ENCODE assay signal across 14 mouse cellular contexts in the genomic region with DNA sequence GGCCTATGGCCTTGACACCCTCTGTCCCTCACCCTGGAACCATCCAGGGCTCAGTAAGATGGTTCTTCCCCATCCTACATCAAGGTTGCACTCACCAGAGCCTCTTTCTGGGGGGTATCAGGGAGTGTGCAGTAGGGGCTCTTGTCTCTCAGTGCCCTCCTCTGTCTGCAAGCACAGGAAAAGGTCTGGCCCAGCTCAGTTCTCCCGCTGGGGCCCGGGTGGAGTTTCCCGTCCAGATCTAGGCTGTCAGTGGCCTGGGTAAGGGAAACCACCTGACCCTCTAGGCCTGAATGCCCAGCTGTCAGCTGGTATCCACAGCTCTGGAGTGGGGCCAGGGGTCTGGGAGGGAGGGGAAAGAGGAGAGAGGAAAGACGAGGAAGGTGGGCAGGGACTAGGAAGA. TPM values are rescaled to one million over a fixed set of nuclear protein-coding genes. Genes with fewer than 3 reads are reported as not detected.
DNase-seq lines count a peak whose midpoint lies in the region; ATAC-seq lines count a peak whose summit lies in the region.
"Had no signal": no experiment of that assay in that cellular context is flagged by ENCODE, and none has a peak within 500 bp of the region (broad histone marks: within the 10 kb centered on the region; RNA-seq: fewer than 3 reads in every experiment).

Gene Ip6k3, minus strand, starts transcription at position 251 of the 400 bp plus-strand sequence.

- ATAC-seq in heart, embryonic 15.5 days (replicated peaks; ENCODE audit: insufficient number of reproducible peaks, insufficient read depth, low FRiP score, low read depth) = peak; percentile 58; the same call in 1 of the 2 replicates
- no peak for ATAC-seq in midbrain, embryonic 14.5 days (ENCODE audit: low FRiP score, low TSS enrichment)
- ATAC-seq in forebrain, embryonic 11.5 days (replicated peaks; ENCODE audit: low FRiP score) = no peak
- ATAC-seq: forebrain, postnatal 0 days had no signal

- WGBS in heart, embryonic 15.5 days = 26% methylated on average over 4 of the region's 4 CpGs
- 88% methylated on average over 4 of the region's 4 CpGs for WGBS in midbrain, embryonic 10.5 days
- 56% methylated on average over 4 of the region's 4 CpGs for WGBS in midbrain, embryonic 14.5 days
- WGBS in forebrain, embryonic 11.5 days = 75% methylated on average over 4 of the region's 4 CpGs

- no peak within 1 kb of the TSS for H3K9ac ChIP-seq in heart, embryonic 15.5 days
- H3K9ac ChIP-seq in midbrain, embryonic 14.5 days (replicated peaks; ENCODE audit: low read length) = no peak within 1 kb of the TSS
- no peak within 1 kb of the TSS for H3K9ac ChIP-seq in forebrain, embryonic 11.5 days (ENCODE audit: low read length)
- H3K9ac ChIP-seq: forebrain, postnatal 0 days had no signal

- no peak within 1 kb of the TSS for H3K4me2 ChIP-seq in heart, embryonic 15.5 days
- no peak within 1 kb of the TSS for H3K4me2 ChIP-seq in midbrain, embryonic 14.5 days (ENCODE audit: low read length)
- H3K4me2 ChIP-seq in forebrain, embryonic 11.5 days (ENCODE audit: low read depth, low read length, severe bottlenecking) = no peak within 1 kb of the TSS

- no peaks in the 10 kb centered on the region for H3K9me3 ChIP-seq in heart, embryonic 15.5 days (replicated peaks)
- H3K9me3 ChIP-seq in midbrain, embryonic 10.5 days (replicated peaks) = no peaks in the 10 kb centered on the region
- no peaks in the 10 kb centered on the region for H3K9me3 ChIP-seq in midbrain, embryonic 14.5 days (ENCODE audit: control insufficient read depth, low read length)
- no peaks in the 10 kb centered on the region for H3K9me3 ChIP-seq in forebrain, embryonic 11.5 days (ENCODE audit: control insufficient read depth, low read length)
- H3K9me3 ChIP-seq: megakaryocyte, embryonic 14.5 days had no signal

- H3K27ac ChIP-seq in heart, embryonic 15.5 days = peak within 1 kb of the TSS; percentile 7; the same call in 1 of the 2 replicates
- 0 out of 2 replicates have a peak within 1 kb of the TSS, but pooled peaks have one; percentile 1 for H3K27ac ChIP-seq in midbrain, embryonic 10.5 days (replicated peaks)
- no peak within 1 kb of the TSS for H3K27ac ChIP-seq in midbrain, embryonic 14.5 days (replicated peaks; ENCODE audit: low read depth, low read length)
- no peak within 1 kb of the TSS for H3K27ac ChIP-seq in forebrain, embryonic 11.5 days (ENCODE audit: low read depth, low read length)

- DNase-seq in heart, postnatal 25 days (ENCODE audit: low spot score) = no peak
- no peak for DNase-seq in midbrain, embryonic 10.5 days (ENCODE audit: low spot score)
- no peak for DNase-seq in midbrain, embryonic 14.5 days
- DNase-seq in heart, postnatal 14 days = peak; percentile 60 to 71
- no peak for DNase-seq in B cell, adult 2 months
- no peak for DNase-seq in forebrain, embryonic 11.5 days (ENCODE audit: low spot score)
- DNase-seq in thymus, postnatal 4 days = no peak
- DNase-seq: forebrain, postnatal 0 days; kidney, postnatal 10 days; thymus, adult 2 months had no signal

- 0 out of 2 replicates have a peak, but pooled peaks cover 3% of the 10 kb centered on the region for H3K27me3 ChIP-seq in heart, embryonic 15.5 days
- no peaks in the 10 kb centered on the region for H3K27me3 ChIP-seq in midbrain, embryonic 10.5 days (ENCODE audit: low read depth, poor library complexity, severe bottlenecking)
- no peaks in the 10 kb centered on the region for H3K27me3 ChIP-seq in midbrain, embryonic 14.5 days (ENCODE audit: control insufficient read depth, insufficient read depth, low read length)
- no peaks in the 10 kb centered on the region for H3K27me3 ChIP-seq in forebrain, embryonic 11.5 days (ENCODE audit: control insufficient read depth, insufficient read depth, low read length)

- intact Hi-C loops in heart, postnatal 25 days (cut with DNase I) = no loop called here
- intact Hi-C loops in heart, postnatal 14 days (cut with DNase I) = no loop called here

- no peak within 1 kb of the TSS for H3K4me3 ChIP-seq in heart, embryonic 15.5 days
- no peak within 1 kb of the TSS for H3K4me3 ChIP-seq in midbrain, embryonic 10.5 days
- H3K4me3 ChIP-seq in midbrain, embryonic 14.5 days (replicated peaks; ENCODE audit: low read depth, low read length) = no peak within 1 kb of the TSS
- no peak within 1 kb of the TSS for H3K4me3 ChIP-seq in forebrain, embryonic 11.5 days (ENCODE audit: low read depth, low read length)
- H3K4me3 ChIP-seq: megakaryocyte, embryonic 14.5 days had no signal

- H3K36me3 ChIP-seq in heart, embryonic 15.5 days = no peaks in the 10 kb centered on the region
- H3K36me3 ChIP-seq in midbrain, embryonic 10.5 days = no peaks in the 10 kb centered on the region
- H3K36me3 ChIP-seq in midbrain, embryonic 14.5 days (ENCODE audit: control insufficient read depth, insufficient read depth, low read length) = no peaks in the 10 kb centered on the region
- no peaks in the 10 kb centered on the region for H3K36me3 ChIP-seq in forebrain, embryonic 11.5 days (ENCODE audit: control insufficient read depth, insufficient read depth, low read length)

- 0 out of 2 replicates have a peak, but pooled peaks cover 5% of the 10 kb centered on the region for H3K4me1 ChIP-seq in heart, embryonic 15.5 days (replicated peaks)
- no peaks in the 10 kb centered on the region for H3K4me1 ChIP-seq in midbrain, embryonic 10.5 days
- H3K4me1 ChIP-seq in midbrain, embryonic 14.5 days (ENCODE audit: control insufficient read depth, insufficient read depth, low read length) = no peaks in the 10 kb centered on the region
- no peaks in the 10 kb centered on the region for H3K4me1 ChIP-seq in forebrain, embryonic 11.5 days (replicated peaks; ENCODE audit: control insufficient read depth, insufficient read depth, low read length)

RNA-seq across cellular contexts. Expression of gene Ip6k3, which starts in this region (rescaled TPM):
- polyA plus RNA-seq in heart, embryonic 15.5 days (2015; fragmentation: Nextera tagmentation; extraction: Ambion mirVana) = 0.35 and 0.43 TPM in 2 replicates
- 1 to 10 TPM; 8.6 to 9.4 TPM for total RNA-seq in heart, postnatal 25 days (2021)
- 0.29 TPM in 1 of 2 replicates, not detected in the other for polyA plus RNA-seq in midbrain, embryonic 10.5 days (2016; fragmentation: Nextera tagmentation; extraction: Ambion mirVana)
- polyA plus RNA-seq in midbrain, embryonic 14.5 days (2014; fragmentation: Nextera tagmentation; extraction: Ambion mirVana) = 0.20 and 0.36 TPM in 2 replicates
- total RNA-seq in heart, postnatal 14 days (2021) = 10 to 100 TPM in 1 of 2 experiments, 1 to 10 TPM in 1; 8.9 to 10.7 TPM
- 0.08 and 0.19 TPM in 2 replicates for polyA plus RNA-seq in forebrain, embryonic 11.5 days (2014; fragmentation: Nextera tagmentation; extraction: Ambion mirVana)
- total RNA-seq: forebrain, postnatal 0 days; hematopoietic stem cell, adult 5-6 weeks; liver, adult 2 months had no signal
- polyA plus RNA-seq: liver, adult 2 months had no signal

Comparison
In these comparisons a context has a peak if more than half of its experiments do, and no peak if none do; other contexts are left out.
1. DNase-seq: peak in heart, postnatal 14 days (2 of 2); none in heart, postnatal 25 days (single experiment), midbrain, embryonic 10.5 days (single experiment), midbrain, embryonic 14.5 days (single experiment), B cell, adult 2 months (0 of 2), forebrain, embryonic 11.5 days (single experiment) and thymus, postnatal 4 days (single experiment).
2. Peak in ATAC-seq and H3K27ac ChIP-seq in heart, embryonic 15.5 days; RNA of the gene not detected or under 1 TPM.